Mouse (Mus musculus): ENCODE measurements around the gene Maml3. TPM values are rescaled to one million over a fixed set of nuclear protein-coding genes. Genes with fewer than 3 reads are reported as not detected.

The Maml3 gene
- polyA plus RNA-seq, 1 experiment from 2014 or later, result 7.8 TPM

DNA sequence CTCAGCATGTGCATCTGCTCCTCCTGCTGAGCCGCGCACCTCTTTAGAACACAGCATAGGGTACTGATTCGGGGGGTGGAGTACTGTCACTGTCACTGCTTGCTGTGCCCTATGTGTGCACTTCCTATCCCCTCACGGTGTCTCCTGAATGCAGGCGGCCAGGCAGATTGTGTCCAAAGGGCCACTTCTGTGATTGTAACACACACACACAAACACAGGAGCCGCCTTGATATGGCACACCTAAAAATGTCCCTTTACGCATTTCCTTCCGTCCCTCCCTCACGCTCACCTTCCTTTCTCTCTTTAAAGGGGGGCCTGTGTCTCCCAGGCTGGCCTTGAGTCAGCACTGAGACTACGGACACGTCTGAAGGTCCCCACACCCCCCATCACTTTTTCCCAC lies 107.3 kb downstream of the Maml3 start:
- H3K4me3 ChIP-seq (replicated peaks), result no peak overlapping the region
- 85% methylated on average over 11 of the region's 11 CpGs for WGBS
- H3K9ac ChIP-seq, result no peak overlapping the region
- no peaks in the 10 kb centered on the region for H3K9me3 ChIP-seq (replicated peaks)
- no peak overlapping the region for H3K27ac ChIP-seq
- no peaks in the 10 kb centered on the region for H3K36me3 ChIP-seq
- H3K4me2 ChIP-seq, result no peak overlapping the region
- no peak for ATAC-seq (replicated peaks; ENCODE audit: low FRiP score)
- no peaks in the 10 kb centered on the region for H3K27me3 ChIP-seq
- peaks cover 18% of the 10 kb centered on the region for H3K4me1 ChIP-seq

DNA sequence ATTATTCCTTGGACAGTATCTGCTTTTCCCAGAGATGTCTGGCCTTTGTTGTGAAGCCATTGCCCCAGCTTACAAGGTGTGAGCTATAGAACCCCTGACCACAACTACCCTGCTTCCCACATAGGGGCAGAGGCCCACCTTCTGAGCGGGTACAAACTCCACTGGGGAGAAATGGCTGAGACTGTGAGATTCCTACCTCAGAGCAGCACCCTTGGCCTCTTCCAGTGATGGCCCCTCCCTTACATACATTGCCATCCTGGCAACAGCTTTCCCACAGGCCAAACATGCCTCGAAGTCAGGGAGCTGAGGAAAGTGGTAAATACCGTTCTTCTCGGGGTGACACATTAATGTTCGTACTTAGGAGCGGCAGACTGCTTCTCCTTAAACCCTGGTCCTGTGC lies 118.4 kb downstream of the Maml3 start:
- no peak overlapping the region for H3K27ac ChIP-seq
- H3K4me1 ChIP-seq, result 0 out of 2 replicates have a peak, but pooled peaks cover 8% of the 10 kb centered on the region
- H3K36me3 ChIP-seq, result no peaks in the 10 kb centered on the region
- no peaks in the 10 kb centered on the region for H3K27me3 ChIP-seq
- H3K4me3 ChIP-seq (replicated peaks), result no peak overlapping the region
- 36% methylated on average over 6 of the region's 6 CpGs for WGBS
- no peak for ATAC-seq (replicated peaks; ENCODE audit: low FRiP score)
- no peak overlapping the region for H3K4me2 ChIP-seq
- no peak overlapping the region for H3K9ac ChIP-seq
- no peaks in the 10 kb centered on the region for H3K9me3 ChIP-seq (replicated peaks)

DNA sequence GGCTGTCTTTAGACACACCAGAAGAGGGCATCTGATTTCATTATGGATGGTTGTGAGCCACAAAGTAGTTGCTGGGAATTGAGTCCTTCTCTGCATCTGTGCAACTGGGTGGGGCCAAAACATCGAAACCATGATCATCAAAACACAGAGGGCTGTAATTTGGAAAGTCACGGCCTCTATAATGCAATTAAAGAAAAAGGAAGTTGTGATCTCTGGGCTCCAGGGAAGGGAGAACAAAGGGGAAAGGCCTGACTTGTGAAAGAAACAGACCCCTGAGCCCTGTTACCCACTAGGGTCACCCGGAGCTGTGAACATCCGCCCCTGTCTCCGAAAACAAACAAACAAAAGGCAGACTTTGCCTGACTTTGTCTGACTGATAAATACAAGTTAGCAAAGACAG lies 123.4 kb downstream of the Maml3 start:
- Histone ChIP-seq H3K4me1 (peaks cover 10% of the 10 kb centered on the region; the same call in 1 of the 2 replicates), H3K27me3 (no peaks in the 10 kb centered on the region), H3K4me2 (no peak overlapping the region), H3K27ac (no peak overlapping the region), H3K36me3 (no peaks in the 10 kb centered on the region), H3K9ac (no peak overlapping the region), H3K4me3 (replicated peaks) (no peak overlapping the region), H3K9me3 (replicated peaks) (no peaks in the 10 kb centered on the region)
- ATAC-seq (replicated peaks; ENCODE audit: low FRiP score), result no peak
- 48% methylated on average over 5 of the region's 5 CpGs for WGBS

DNA sequence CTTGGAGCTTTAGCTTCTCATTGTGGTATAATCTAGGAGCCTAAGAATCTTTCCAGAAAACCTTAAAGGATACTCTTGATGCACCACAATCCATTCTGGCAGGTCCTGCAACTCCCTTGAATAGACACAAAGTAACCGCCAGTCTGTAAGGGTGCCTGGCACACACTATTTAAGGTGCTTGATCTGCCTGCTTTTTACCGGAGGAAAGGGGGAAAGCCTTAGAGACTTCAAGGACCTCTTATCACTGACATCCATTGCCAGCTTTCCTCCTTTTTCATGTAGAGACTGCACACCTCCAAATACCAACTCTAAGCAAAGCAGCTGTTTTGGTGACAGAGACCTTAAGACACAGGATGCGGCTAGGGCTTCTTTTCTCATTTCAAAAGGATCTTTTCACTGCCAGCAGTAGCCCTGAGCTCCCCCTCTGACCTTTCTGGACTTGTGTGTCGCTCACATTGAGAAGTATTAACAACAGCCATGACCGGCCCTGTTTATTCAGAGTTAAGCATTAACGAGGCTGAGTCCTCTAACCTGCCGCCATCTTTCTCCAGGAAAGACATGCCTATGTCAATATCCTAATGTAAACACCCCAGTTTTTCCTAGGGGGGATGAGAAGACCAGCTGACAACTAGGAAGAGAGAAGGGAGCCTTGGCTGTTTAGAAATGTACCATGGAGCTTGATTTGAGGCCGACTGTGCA lies 127.1 kb downstream of the Maml3 start:
- H3K4me1 ChIP-seq, result peaks cover 6% of the 10 kb centered on the region; the same call in 1 of the 2 replicates
- peak overlapping the region; percentile 22; the same call in 1 of the 2 replicates for H3K27ac ChIP-seq
- peak; percentile 60; the same call in 1 of the 2 replicates for ATAC-seq (replicated peaks; ENCODE audit: low FRiP score)
- 56% methylated on average over 8 of the region's 8 CpGs for WGBS
- H3K4me3 ChIP-seq (replicated peaks), result no peak overlapping the region
- H3K9me3 ChIP-seq (replicated peaks), result no peaks in the 10 kb centered on the region
- H3K9ac ChIP-seq, result no peak overlapping the region
- H3K36me3 ChIP-seq, result no peaks in the 10 kb centered on the region
- H3K27me3 ChIP-seq, result no peaks in the 10 kb centered on the region
- H3K4me2 ChIP-seq, result no peak overlapping the region

DNA sequence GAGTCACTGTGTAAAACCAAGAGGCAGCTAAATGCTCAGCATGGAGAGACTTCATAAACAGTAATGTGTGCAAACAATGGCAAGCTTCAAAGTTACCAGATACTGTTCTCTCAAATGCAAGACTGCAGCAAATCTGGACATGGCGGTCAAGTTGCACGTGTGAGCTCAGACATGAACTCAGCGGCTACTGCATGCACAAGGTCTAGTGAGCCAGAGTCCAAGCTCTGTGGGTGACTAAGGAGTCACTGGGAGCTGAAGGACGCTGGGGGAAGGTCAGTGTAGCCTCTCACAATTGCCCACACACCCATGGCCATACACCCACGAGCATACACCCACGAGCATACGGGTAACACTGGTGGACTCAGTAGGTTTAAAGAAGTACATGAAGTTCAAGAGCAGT lies 130.3 kb downstream of the Maml3 start:
- Histone ChIP-seq H3K4me2 (no peak overlapping the region), H3K27me3 (no peaks in the 10 kb centered on the region), H3K36me3 (no peaks in the 10 kb centered on the region), H3K27ac (no peak overlapping the region), H3K9me3 (replicated peaks) (no peaks in the 10 kb centered on the region), H3K9ac (no peak overlapping the region), H3K4me1 (peaks cover 6% of the 10 kb centered on the region; the same call in 1 of the 2 replicates), H3K4me3 (replicated peaks) (no peak overlapping the region)
- 94% methylated on average over 7 of the region's 7 CpGs for WGBS
- no peak for ATAC-seq (replicated peaks; ENCODE audit: low FRiP score)

GRCm38 (mm10) chr3:51974153-51974552 lies 130.7 kb downstream of the Maml3 start:
- no peak overlapping the region for H3K4me3 ChIP-seq (replicated peaks)
- no peak overlapping the region for H3K9ac ChIP-seq
- no peak for ATAC-seq (replicated peaks; ENCODE audit: low FRiP score)
- WGBS, result 96% methylated on average over 6 of the region's 6 CpGs
- H3K27me3 ChIP-seq, result no peaks in the 10 kb centered on the region
- H3K4me1 ChIP-seq, result peaks cover 8% of the 10 kb centered on the region
- no peaks in the 10 kb centered on the region for H3K9me3 ChIP-seq (replicated peaks)
- H3K4me2 ChIP-seq, result no peak overlapping the region
- H3K27ac ChIP-seq, result no peak overlapping the region
- H3K36me3 ChIP-seq, result no peaks in the 10 kb centered on the region

DNA sequence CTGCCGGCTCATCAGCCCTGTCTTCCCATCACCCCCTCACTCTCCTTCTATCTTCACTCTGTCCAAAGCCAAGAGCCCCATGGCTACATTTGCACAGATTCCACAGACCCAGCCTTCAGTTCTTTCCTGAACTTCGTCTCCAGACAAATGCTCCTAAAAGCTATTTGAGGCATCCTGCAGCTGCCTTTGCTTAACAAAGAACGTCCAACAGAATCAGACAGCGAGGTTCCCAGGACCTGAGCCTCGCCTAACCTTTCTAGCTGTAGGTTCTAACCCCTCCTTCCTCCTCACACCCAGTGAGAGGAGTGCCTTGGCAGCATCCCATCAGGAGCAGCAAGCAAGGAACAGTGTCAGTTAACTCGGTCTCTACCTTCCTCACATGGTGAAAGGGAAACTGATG lies 132.3 kb downstream of the Maml3 start:
- no peaks in the 10 kb centered on the region for H3K27me3 ChIP-seq
- no peak overlapping the region for H3K4me2 ChIP-seq
- H3K36me3 ChIP-seq, result no peaks in the 10 kb centered on the region

DNA sequence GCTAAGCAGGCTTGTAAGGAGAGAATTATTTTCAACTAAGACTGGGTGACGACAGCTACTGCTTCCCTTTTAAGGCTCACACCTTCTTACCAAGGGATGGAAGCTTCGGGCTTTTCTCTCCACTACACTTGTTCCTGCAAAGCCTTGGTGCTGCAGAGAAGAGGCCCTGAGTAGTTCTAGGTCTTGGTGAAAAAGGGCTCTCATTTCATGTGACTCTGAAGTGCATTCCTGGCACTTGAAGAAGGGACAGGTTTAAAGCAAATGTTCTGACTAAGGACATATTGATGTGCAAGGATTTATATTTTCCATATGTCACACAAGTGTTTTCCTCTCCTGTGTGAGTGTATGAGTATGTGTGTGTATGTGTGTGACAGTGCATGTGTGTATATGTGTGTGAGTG lies 134.4 kb downstream of the Maml3 start:
- H3K9ac ChIP-seq, result no peak overlapping the region
- no peaks in the 10 kb centered on the region for H3K9me3 ChIP-seq (replicated peaks)
- no peak for ATAC-seq (replicated peaks; ENCODE audit: low FRiP score)
- H3K4me3 ChIP-seq (replicated peaks), result no peak overlapping the region
- H3K36me3 ChIP-seq, result no peaks in the 10 kb centered on the region
- peaks cover 9% of the 10 kb centered on the region for H3K4me1 ChIP-seq
- no peak overlapping the region for H3K4me2 ChIP-seq
- 87% methylated on average over 2 of the region's 2 CpGs for WGBS
- H3K27me3 ChIP-seq, result no peaks in the 10 kb centered on the region
- H3K27ac ChIP-seq, result no peak overlapping the region

More for the DNA sequence above, 132.3 kb downstream of the Maml3 start:
- Histone ChIP-seq H3K4me3 (replicated peaks) (no peak overlapping the region), H3K9ac (no peak overlapping the region), H3K9me3 (replicated peaks) (no peaks in the 10 kb centered on the region), H3K27ac (no peak overlapping the region), H3K4me1 (peaks cover 5% of the 10 kb centered on the region)
- WGBS, result 69% methylated on average over 6 of the region's 6 CpGs
- ATAC-seq (replicated peaks; ENCODE audit: low FRiP score), result no peak

GRCm38 (mm10) chr3:51969451-51969850 lies 135.4 kb downstream of the Maml3 start:
- no peaks in the 10 kb centered on the region for H3K27me3 ChIP-seq
- WGBS, result 75% methylated on average over 6 of the region's 6 CpGs

DNA sequence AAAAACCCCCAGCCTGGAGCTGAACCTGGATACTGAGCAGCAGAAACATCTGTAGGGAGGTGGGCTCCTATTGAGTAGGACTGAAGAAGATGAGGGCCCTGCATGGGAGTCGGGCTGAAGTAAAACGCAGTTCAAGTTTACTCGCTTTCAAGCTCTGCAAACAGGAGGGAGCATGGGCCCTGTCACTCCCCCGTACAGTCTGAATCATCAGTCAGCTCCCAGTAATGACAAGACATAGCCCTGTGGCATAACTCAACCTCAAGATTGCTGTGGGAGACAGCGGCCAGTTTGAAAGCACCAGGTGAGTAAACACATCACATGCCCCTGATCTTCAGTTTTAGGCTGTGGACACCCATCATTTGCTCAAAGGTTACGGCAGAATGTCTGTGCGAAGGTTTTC lies 139.0 kb downstream of the Maml3 start:
- Histone ChIP-seq H3K9me3 (replicated peaks) (no peaks in the 10 kb centered on the region), H3K9ac (no peak overlapping the region), H3K27me3 (no peaks in the 10 kb centered on the region), H3K4me2 (no peak overlapping the region), H3K36me3 (no peaks in the 10 kb centered on the region), H3K4me3 (replicated peaks) (no peak overlapping the region), H3K4me1 (peaks cover 18% of the 10 kb centered on the region), H3K27ac (no peak overlapping the region)
- WGBS, result 36% methylated on average over 7 of the region's 7 CpGs
- ATAC-seq (replicated peaks; ENCODE audit: low FRiP score), result no peak; the same call in 1 of the 2 replicates

More at GRCm38 (mm10) chr3:51969451-51969850, 135.4 kb downstream of the Maml3 start:
- Histone ChIP-seq H3K9me3 (replicated peaks) (no peaks in the 10 kb centered on the region), H3K4me1 (peaks cover 14% of the 10 kb centered on the region), H3K9ac (no peak overlapping the region), H3K4me3 (replicated peaks) (no peak overlapping the region), H3K27ac (no peak overlapping the region), H3K4me2 (no peak overlapping the region), H3K36me3 (no peaks in the 10 kb centered on the region)
- ATAC-seq (replicated peaks; ENCODE audit: low FRiP score), result no peak

GRCm38 (mm10) chr3:51965436-51965835 lies 139.4 kb downstream of the Maml3 start:
- H3K27ac ChIP-seq, result no peak overlapping the region
- WGBS, result 29% methylated on average over 2 of the region's 2 CpGs
- H3K9ac ChIP-seq, result no peak overlapping the region

GRCm38 (mm10) chr3:51965008-51965407 lies 139.9 kb downstream of the Maml3 start:
- Histone ChIP-seq H3K9me3 (replicated peaks) (no peaks in the 10 kb centered on the region), H3K4me2 (no peak overlapping the region), H3K4me3 (replicated peaks) (no peak overlapping the region), H3K27ac (no peak overlapping the region), H3K27me3 (no peaks in the 10 kb centered on the region), H3K36me3 (no peaks in the 10 kb centered on the region), H3K9ac (no peak overlapping the region), H3K4me1 (peaks cover 18% of the 10 kb centered on the region)
- no peak for ATAC-seq (replicated peaks; ENCODE audit: low FRiP score)
- WGBS, result 44% methylated on average over 3 of the region's 3 CpGs

More at GRCm38 (mm10) chr3:51965436-51965835, 139.4 kb downstream of the Maml3 start:
- Histone ChIP-seq H3K27me3 (no peaks in the 10 kb centered on the region), H3K4me1 (peaks cover 18% of the 10 kb centered on the region), H3K9me3 (replicated peaks) (no peaks in the 10 kb centered on the region), H3K4me2 (no peak overlapping the region), H3K36me3 (no peaks in the 10 kb centered on the region), H3K4me3 (replicated peaks) (no peak overlapping the region)
- ATAC-seq (replicated peaks; ENCODE audit: low FRiP score), result no peak
